Mouse (Mus musculus) naive thymus-derived CD4-positive, alpha-beta T cell, adult 2 months (primary cell): ENCODE measurements around the gene Arf3.

Experiments
- DNase-seq: peaks from one replicate; pipeline ENCODE4 v3.0.0-alpha.2; 2011; ENCODE audit warnings: low read depth

Gene Arf3

DNA sequence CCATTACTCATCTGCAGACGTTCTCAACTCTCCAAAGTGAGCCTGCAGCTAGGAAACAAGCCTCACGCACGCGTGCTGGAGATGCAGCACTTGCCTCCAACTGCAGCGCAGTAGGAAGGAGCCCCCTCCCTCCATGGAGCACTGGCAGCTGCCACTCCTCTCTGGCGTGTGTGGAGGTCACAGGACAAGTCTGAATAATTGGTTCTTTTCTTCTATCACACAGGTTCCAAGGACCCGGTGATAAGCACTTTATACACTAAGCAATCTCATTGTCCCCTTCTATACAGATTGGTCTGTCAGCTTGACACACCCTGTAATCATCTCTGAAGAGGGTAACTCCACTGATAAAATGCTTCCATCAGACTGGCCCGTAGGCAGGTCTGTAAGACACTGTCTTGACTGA lies 10.0 kb downstream of the Arf3 start:
- DNase-seq: no peak

DNA sequence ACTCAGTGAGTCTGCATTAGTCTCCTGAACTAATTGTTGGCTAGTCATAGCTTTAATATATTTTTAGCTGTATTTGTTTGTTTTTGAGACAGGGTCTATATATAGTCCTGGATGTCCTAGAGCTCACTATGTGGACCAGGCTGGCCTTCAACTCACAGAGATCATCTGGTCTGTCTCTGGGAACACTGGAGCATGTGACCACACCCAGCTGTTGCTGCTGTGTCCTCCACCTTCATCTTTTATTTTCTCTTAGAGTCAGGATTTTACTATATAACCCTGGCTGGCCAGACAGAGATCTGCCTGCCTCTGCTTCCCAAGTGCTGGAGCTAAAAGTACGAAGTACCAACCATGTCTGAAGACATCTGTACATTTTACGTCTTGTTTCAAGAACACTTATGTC lies 13.9 kb downstream of the Arf3 start:
- DNase-seq: no peak

DNA sequence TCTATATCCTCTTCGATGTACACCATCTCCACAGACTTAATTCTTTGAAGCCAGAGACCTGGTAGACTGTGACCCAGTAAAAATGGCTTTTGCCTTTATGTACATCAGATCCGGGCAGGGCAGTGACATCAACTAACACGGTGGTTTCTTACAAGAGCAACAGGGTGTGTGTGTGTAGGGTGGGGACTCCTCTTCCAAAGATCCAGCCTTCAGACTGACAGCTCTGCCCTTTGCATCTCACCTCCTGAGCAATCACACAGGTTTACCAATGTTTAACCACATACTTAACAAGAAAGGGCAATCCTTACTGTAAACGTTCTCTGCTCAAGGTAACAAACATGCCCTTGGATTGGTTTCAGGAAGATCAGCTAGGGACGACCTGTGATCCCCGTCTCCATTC lies 15.7 kb downstream of the Arf3 start:
- no peak for DNase-seq

DNA sequence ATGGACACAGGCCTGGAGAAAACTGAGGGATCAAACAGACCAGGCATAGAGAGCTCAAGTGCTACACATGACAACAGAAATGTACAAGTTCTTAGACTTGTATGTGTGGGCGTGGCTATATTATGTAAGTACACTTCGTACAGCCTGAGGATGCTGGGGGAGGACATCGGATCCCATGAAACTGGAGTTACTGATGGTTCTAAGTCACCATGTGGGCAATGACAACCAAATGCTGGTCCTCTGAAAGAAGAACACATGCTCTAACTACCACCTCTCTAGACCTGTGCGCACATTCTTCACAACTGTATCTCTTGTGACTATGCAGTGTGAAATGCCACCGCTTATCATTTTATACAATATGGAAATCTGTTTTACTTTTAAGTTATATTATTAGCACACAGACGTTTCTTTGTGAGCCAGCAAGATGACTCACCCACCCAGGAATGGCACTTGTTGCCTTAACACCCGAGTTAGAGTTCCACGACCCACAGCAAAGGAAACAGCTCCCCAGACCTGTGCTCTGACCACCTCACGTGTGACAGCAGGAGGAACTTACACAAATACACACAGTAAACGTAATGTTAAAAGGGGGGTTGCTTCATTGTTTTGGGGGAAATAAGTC lies 16.6 kb downstream of the Arf3 start:
- DNase-seq: no peak

DNA sequence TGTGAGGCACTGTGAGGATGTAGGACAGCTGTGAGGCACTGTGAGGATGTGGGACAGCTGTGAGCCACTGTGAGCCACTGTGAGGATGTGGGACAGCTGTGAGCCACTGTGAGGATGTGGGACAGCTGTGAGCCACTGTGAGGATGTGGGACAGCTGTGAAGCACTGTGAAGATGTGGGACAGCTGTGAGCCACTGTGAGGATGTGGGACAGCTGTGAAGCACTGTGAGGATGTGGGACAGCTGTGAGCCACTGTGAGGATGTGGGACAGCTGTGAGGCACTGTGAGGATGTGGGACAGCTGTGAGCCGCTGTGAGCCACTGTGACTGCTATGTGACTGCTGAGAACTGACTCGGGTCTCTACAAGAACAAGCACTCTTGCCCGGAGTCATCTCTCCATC lies 19.2 kb downstream of the Arf3 start:
- DNase-seq: peak; percentile 53

DNA sequence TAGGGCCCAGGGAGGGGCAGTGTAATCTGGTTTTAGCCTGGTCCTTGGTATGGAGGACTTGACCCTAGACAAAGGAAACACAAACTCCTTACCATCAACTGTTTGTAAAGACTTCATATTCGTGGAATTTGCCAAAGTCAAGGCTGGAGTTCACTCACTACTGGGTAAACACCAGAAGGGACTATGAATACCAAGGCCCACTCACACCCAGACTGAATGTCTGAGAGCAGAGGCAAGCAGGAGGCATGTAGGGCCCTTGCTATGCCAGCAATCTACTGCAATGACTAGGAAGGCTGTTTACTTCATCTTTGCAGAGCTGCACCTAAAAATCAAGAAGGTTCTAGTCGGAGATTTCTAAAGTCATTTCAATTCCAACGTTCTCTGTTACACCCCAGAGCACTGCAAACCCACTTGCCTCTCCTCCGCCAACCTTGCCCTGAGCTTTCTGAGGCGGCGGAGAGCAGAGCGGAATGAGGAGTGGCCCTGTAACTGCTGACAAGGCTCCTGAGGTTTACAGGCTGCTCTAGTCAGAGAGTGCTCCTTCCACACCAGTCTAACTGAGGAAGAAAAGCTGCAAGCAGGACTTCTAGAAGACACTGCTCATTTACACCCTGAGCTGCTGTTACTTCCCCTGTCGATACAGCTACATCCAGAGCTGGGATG lies 20.1 kb downstream of the Arf3 start:
- no peak for DNase-seq

DNA sequence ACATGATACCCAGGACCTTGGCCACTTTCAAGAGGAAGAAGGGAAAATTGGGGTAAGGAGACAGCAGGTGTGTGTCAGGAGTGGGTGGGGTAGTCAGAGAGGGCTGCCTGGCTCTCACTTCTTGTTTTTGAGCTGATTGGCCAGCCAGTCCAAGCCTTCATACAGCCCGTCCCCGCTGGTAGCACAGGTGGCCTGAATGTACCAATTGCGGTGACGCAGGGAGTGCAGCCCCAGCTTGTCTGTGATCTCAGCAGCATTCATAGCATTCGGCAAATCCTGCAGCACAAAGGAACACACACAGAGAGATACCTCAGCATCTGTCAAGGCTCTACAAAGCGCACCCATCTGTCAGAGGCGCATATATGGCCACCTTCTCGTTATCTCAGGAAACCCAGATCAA lies 22.8 kb downstream of the Arf3 start:
- DNase-seq: no peak

DNA sequence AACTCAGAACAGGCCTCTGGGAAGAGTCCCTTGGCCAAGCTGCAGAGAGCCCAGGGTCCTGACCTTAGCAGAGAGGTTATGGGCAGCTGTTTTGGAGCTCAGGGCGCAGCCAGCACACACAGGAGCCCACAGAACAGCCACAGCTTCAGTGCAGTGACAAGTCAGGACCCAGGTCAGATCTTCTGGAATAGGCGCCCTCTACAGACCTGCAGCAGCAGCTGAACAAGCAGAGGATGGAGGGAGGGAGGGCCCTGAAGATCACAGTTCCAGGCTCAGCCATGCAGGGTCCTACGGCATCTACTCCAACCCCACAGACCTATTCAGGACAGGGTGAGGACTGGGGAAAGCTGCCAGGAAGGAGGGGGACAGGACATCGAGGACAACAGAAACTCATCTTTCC lies 24.2 kb downstream of the Arf3 start:
- DNase-seq: no peak

DNA sequence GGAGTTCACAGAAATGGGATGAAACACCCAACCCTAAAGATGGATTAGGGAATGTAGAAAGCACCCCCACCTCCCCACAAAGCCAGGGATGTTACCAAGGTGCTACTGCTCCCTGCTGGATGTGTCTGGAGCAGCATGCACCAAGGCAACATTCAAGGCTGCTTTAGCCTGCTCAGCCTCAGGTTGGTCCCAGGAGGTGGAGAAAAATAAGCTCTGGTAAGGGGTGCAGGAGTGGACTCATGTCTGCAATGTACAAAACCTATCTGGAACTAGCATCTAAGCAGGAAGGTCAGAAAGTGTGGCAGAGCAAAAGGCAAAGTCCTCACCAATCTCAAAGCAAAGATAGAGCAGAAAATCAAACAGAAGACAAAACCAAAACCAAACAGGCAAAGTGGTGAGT lies 25.1 kb downstream of the Arf3 start:
- no peak for DNase-seq

DNA sequence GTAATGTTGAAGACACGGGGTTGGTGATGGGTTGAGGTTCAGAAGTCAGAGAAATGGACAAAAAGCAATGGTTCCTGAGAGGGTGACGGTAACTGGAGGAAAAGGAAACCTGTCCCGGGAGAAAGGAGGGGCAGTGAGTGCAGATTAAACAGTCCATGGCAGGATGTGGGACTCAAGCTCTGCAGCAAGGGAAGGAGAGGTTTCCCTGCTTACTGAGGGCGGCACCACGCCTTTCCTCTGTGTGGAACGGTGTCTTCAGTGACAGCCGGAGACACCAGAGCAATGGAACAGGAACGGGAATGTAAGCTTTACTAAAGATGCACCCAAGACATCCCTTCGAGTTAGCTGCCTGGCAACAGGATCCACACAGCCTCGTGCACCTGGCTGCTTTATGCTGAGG lies 26.5 kb downstream of the Arf3 start:
- no peak for DNase-seq

DNA sequence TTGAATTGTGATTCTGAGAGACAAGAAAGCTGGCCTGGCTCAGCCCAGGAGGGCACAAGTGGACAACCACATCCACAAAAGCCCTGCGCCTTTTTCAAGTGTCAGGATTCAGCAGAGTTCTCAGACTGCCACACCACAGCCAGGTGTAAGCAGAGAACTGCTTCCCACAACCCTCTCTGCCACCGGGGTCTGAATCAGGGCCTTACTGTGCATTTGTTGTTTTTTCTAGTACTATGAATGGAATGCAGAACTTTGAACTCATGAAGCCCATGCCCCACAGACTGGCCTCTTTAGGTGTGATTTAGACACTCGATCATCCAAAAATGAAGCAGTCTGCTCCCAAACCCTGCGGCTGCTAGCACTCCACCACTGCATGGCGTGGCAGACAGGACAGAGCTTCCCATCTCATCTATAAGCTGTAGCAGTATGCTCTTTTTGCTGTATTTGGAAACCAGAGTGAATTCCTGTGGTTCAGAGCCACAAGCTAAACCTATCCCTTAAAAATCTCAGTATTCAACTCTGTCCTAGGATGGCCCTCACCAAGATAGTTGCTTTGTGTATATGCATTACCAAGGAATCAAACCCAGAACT lies 28.9 kb downstream of the Arf3 start:
- no peak for DNase-seq

DNA sequence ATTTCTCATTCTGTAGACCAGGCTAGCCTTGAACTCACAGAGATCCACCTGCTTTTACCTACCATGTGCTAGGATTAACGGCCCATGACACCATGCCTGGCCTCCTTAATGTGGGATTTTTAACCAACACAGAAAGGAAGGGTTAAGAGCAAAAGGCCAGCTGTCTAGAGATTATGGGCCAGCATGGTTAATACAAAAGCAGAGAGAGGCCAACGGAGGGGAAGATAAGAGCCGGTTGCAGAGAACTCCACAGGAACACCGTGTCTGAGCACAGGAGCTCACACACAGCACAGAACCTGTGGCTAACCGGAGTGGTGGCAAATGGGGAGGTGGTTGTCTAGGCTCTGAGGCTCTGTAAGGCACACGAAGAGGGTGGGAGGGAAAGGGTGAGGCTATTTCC lies 29.6 kb downstream of the Arf3 start:
- no peak for DNase-seq

DNA sequence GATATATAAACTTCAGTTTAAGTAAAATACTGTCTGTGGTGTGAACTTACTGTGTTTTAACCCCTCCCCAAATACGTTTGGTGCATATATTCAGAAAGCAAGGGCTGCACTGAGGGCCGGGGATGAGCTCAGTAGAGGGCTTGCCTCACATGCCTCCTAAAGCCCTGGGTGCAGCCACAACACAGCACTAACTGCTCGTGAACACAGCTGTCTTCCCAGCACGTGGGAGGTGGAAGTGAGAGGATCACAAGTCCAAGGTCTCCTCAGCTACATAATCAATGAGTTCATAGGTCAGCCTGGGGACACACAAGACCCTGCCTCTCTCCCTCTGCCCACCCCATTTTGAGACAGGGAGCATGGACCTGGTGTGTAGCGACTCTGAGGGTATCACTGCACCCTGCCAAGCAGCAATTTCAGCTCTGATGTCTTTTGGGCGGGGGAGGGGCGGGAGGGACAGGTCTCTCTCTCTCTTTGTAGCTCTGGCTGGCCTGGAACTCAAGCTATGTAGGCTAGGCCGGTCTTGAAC lies 30.9 kb downstream of the Arf3 start:
- no peak for DNase-seq

DNA sequence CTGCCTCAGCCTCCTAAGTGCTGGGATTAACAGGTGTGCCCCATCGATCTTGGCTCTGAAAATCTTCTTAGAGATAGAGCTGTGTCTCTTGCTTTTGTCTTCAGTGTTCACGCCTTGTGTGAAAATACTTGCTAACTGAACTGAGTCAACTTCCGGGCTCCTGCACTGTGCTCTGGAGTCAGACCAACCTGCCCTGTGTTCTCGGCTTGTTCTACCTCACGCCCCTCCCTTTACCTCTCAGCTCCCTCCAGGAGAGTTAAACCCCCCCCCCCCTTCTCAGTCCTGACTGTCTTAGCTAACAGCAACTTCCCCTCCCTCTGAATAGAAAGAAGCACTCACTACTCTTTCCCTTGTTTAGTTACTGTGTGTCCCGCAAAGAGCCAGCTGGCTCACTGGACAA lies 32.2 kb downstream of the Arf3 start:
- DNase-seq: peak; percentile 49

DNA sequence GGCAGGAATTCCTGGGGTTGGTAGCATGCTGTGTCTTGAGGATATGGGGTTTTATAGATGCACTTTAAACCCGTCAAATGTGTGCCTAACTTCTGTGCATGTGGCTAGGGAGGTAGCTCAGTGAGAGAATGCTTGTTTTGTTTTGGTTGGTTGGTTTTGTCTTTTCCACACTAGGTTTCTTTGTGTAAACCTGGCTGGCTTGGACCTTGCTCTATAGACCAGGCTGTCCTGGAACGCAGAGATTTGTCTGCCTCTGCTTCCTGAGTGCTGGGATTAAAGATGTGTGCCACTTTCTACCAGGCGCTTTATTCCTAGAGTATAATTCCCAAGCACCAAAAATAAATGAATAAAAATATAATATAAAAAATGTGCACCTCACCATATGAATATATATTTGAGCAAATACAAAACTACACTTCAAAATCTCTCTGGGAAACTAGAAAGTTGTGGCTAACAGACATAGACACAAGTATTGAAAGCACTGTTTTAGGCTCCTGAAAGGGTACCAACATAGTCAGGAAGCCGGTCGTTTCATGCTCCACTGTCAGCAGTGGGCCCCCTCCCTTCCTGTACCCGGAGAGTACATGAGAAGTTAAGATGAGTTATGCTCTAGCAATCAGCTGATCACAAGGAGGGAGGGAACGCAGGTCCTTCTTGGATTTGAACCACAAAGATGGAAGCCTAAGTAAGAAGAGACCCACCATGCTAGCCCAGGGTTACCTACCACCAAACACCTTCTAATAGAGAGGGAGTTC lies 33.0 kb downstream of the Arf3 start:
- DNase-seq: peak; percentile 46

DNA sequence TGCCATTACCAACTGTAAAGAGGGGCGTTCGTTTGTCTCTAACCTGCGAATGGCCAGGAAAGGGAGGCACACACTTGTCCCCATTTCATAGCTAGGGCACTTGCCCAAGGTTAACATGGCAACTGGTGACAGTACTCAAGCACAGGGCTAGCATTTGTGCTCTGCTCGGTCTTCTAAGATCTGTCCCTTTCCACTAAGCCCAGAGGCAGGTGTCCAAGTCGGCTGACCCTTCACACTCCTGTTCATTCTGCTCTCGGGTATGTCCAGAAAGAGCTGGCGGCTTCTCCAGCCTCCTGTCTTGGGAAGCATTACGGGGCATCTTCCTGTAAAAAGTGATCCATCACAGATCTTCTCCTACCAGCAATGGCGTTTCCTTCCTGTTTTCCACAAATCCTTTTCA lies 34.6 kb downstream of the Arf3 start:
- no peak for DNase-seq

DNA sequence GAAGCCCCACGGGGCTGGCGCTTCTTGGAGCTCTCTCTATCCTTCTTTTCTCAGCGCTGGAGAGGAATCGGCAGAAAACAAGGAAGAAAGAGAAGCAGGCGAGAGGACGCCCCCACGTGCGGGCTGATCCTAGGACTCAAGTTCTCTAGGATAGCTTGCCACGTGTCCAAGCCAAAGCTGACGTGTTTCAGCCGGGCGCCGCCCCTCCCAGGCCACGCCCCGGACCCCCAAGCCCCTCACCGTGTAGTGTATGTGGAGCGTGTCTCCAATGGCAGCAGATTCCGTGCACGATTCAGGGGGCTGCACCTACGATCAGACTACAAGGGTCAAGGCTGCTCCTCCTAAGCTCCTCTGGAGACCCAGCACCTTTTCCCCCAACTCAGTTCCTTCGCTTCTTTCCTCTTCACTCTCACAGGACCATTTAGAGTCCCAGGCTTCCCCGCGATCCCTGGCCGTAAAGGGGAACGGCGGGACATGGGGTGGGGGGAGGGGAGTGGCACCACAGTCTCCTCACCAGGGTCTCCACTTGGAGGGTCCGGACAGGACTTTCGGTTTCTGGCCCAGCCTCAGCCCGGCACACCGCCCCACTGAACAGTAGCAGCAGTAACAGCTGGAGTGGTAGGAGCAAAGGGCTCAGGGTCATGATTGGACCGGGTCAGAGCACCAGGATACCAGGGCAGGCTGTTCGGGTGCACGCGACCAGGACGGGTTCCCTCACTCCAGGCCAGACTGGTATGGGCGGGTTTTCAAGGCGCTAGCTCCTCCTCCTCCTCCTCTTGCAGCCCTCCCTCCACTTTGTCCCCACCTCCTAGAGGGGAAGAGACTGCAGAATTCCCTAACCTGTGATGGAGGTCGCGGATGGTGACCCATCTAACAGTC lies 35.3 kb downstream of the Arf3 start, which contains the start of gene Fkbp11:
Gene Fkbp11 (minus strand): TSS at position 756 of the 879 bp plus-strand sequence.
- peak; percentile 45 for DNase-seq

DNA sequence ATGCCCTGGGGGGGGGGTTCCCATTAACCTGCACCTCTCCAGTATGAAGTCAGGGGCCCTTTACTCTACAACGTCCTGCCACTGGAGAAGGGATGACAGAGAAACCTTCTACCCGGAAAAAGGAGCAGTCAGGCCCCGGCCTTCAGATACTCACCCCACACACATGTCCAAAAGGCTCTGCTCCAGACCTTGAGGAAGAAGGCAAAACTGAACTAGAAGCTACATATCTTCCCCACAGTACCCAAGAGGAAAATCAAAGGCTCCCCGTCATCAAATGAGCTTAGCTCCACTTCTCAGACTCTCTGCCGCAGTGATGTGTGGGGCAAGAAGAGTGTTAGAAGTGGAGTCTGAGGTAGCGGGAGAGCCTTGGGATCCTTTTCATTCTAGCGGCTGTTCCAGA lies 36.3 kb downstream of the Arf3 start:
- DNase-seq: no peak

DNA sequence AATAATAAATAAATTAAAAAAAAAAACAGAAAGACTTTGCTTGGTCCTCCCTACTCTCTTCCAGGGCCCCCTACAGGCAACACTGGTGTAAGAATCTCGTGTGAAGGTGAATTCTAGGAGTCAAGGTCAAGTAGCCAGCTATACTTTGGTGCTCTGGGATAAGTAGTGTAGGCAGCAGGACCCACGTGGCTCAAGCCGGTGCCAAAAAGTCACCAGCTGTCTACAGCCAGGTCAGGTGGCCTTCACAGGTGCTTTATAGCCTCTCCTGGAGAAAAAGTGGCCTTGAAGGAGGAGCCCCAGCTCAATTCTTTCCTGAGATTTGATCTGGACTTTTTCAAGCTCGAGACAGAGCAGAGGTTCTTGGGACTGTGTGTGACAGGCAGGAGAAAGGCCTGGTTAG lies 36.9 kb downstream of the Arf3 start:
- no peak for DNase-seq

DNA sequence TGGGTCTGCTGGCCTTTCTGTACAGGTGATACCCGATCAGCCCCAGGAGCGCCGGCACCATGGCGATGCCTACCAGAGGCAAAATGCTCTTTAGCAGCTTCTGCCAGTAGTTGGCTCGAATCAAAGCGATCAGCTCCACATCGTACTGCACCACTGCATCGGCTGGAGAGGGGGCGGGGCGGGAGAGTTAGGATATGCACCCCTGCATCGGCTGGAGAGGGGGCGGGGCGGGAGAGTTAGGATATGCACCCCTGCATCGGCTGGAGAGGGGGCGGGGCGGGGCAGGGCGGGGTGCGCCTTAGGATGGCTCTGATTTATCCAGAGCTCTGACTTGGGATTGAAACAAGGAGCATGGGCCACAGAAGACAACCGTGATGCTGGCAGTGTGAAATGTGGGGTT lies 38.6 kb downstream of the Arf3 start:
- no peak for DNase-seq

DNA sequence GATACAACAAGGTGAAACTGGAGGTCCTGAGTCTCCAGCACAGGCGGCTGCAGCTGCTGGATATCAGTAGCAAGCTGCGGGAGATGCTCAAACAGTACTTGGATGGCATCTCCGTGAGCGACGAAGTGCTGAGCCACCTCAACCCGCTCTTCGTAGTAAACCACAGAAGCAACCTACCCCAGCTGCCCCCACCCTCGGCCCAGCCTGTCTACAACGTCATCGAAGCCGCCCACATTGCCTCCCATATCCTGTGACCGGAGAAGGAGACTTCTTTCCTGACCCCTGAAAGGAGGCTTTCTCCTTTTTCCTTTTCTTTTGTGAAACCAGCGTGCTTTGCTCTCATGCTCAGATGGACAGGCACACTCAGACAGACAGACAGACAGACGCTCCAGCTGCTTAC lies 40.2 kb downstream of the Arf3 start:
- peak; percentile 46 for DNase-seq

DNA sequence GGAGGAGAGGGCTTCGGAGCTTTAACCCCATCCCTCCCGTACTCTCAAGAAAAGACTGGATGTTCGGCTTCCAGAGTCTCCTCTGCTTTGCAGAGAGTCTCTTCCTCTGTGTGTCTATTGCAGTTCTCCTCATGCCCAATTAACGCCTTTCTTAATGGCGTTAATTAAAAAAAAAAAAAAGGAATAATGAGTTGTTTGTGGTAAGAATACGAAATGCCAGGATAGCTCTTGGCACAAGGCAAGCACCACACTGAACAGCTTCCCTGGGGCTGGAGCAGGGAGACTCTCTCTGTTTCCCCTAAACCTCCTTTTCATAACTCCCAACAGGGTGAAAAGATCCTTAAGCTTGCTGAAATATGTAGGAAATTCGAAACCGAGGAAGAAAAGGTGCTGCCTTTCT lies 40.8 kb downstream of the Arf3 start:
- no peak for DNase-seq
